Mouse (Mus musculus): ENCODE data around the gene Tbc1d14.

- TF ChIP-seq POLR2A (IDR thresholded peaks at IDR 0.05; ENCODE audit: low read depth, low read length) (no peak), CTCF (conservative IDR thresholded peaks at IDR 0.05; ENCODE audit: insufficient read depth, insufficient read length, low read depth, low read length) (no peak)
Measured at GRCm38 (mm10) chr5:36556289-36556688, 36.8 kb downstream of the Tbc1d14 start.
